In the genomic region with DNA sequence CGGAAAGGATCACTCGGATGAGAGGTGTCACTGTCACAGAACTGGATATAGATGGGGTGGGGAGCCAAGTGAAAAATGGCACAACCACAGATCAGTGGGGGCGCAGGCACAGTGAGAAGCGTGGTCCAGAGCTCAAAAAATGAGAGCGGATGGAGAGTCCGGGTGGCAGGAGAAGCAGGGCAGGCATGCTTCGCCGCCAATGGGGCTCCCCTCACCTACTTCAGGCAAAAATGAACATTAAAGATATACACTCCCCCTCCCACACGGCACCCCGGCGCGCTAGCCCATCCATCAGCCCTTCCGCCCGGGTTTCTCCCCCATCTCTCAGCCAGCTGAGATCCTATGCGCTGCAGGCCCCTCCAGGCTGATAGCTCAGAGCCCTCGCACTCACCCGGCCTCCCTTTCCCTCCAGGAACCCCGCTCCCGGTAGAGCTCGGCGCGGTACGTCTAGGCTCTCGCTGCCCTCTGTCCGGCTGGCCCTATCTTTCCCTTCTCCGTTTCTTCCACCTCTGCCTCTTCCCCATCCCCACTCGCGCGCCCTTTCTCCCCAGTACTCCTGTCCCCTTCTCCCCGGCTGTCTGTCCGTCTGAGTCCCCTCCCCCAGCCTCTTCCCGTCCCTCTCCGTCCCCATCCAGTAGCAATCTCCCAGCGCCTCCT, we compare ENCODE assay signal across 8 mouse cellular contexts. TPM values are rescaled to one million over a fixed set of nuclear protein-coding genes. Genes with fewer than 3 reads are reported as not detected.
DNase-seq lines count a peak whose midpoint lies in the region; ATAC-seq and TF ChIP-seq lines count a peak whose summit lies in the region.

No protein-coding gene starts in this region.

- DNase-seq in heart, adult 11 months, result peak; percentile 93
- DNase-seq in heart, postnatal 14 days, result no peak
- no peak for DNase-seq in thymus, adult 2 months
- no peak for DNase-seq in thymus, adult 18-20 months
- DNase-seq in forebrain, postnatal 0 days, result peak; percentile 51
- no peak for DNase-seq in liver, embryonic 13.5 days
- peak; percentile 40 for DNase-seq in stomach, postnatal 0 days (ENCODE audit: low spot score)

- peaks cover 19% of the 10 kb centered on the region for H3K4me1 ChIP-seq in thymus, adult 2 months (replicated peaks; ENCODE audit: control insufficient read depth, insufficient read depth, low read length)
- peaks cover 40% of the 10 kb centered on the region for H3K4me1 ChIP-seq in forebrain, postnatal 0 days (ENCODE audit: insufficient read depth)
- peaks cover 41% of the 10 kb centered on the region for H3K4me1 ChIP-seq in liver, embryonic 13.5 days (replicated peaks)
- peaks cover 7% of the 10 kb centered on the region for H3K4me1 ChIP-seq in stomach, postnatal 0 days (replicated peaks; ENCODE audit: control insufficient read depth, insufficient read depth)

- no peaks in the 10 kb centered on the region for H3K36me3 ChIP-seq in thymus, adult 2 months (ENCODE audit: control insufficient read depth, insufficient read depth, low read length)
- H3K36me3 ChIP-seq in forebrain, postnatal 0 days (ENCODE audit: insufficient read depth), result no peaks in the 10 kb centered on the region
- H3K36me3 ChIP-seq in liver, embryonic 13.5 days, result no peaks in the 10 kb centered on the region
- no peaks in the 10 kb centered on the region for H3K36me3 ChIP-seq in stomach, postnatal 0 days (ENCODE audit: control insufficient read depth, insufficient read depth, low read length)

- ATAC-seq in forebrain, postnatal 0 days, result peak; percentile 5
- ATAC-seq in liver, embryonic 13.5 days (ENCODE audit: low read depth), result no peak
- ATAC-seq in stomach, postnatal 0 days (ENCODE audit: low FRiP score, low TSS enrichment), result no peak
- ATAC-seq in inflammation-experienced regulatory T-cells, adult 6 months, result no peak

- H3K9ac ChIP-seq in forebrain, postnatal 0 days, result peak overlapping the region; percentile 88
- peak overlapping the region; percentile 80 for H3K9ac ChIP-seq in liver, embryonic 13.5 days
- H3K9ac ChIP-seq in stomach, postnatal 0 days (ENCODE audit: low read length), result peak overlapping the region; percentile 56

- no peak for TF ChIP-seq EP300 in stomach, postnatal 0 days (optimal IDR thresholded peaks at IDR 0.05)

- peak overlapping the region; percentile 64 for H3K4me3 ChIP-seq in thymus, adult 2 months (ENCODE audit: control insufficient read depth, insufficient read depth, low read length)
- H3K4me3 ChIP-seq in forebrain, postnatal 0 days (ENCODE audit: low read depth, low read length), result peak overlapping the region; percentile 73
- H3K4me3 ChIP-seq in liver, embryonic 13.5 days (replicated peaks), result peak overlapping the region; percentile 71
- peak overlapping the region; percentile 58 for H3K4me3 ChIP-seq in stomach, postnatal 0 days (ENCODE audit: low read depth, low read length)

- TF ChIP-seq POLR2A in thymus, adult 2 months (IDR thresholded peaks at IDR 0.05; ENCODE audit: control insufficient read depth, extremely low read depth, insufficient read depth, low read length, poor library complexity), result no peak

- H3K27me3 ChIP-seq in thymus, adult 2 months (ENCODE audit: control insufficient read depth, insufficient read depth, low read length), result no peaks in the 10 kb centered on the region
- no peaks in the 10 kb centered on the region for H3K27me3 ChIP-seq in forebrain, postnatal 0 days (ENCODE audit: insufficient read depth, low read length)
- H3K27me3 ChIP-seq in liver, embryonic 13.5 days, result 0 out of 2 replicates have a peak, but pooled peaks cover 4% of the 10 kb centered on the region
- no peaks in the 10 kb centered on the region for H3K27me3 ChIP-seq in stomach, postnatal 0 days (ENCODE audit: control insufficient read depth, insufficient read depth, low read length)

- H3K4me2 ChIP-seq in forebrain, postnatal 0 days (ENCODE audit: low read depth), result peak overlapping the region; percentile 92
- peak overlapping the region; percentile 96 for H3K4me2 ChIP-seq in liver, embryonic 13.5 days
- H3K4me2 ChIP-seq in stomach, postnatal 0 days (replicated peaks; ENCODE audit: low read depth), result peak overlapping the region; percentile 80

- 19% methylated on average over 34 of the region's 34 CpGs for WGBS in thymus, adult 2 months
- WGBS in forebrain, postnatal 0 days, result 2% methylated on average over 34 of the region's 34 CpGs
- WGBS in liver, embryonic 13.5 days (ENCODE audit: insufficient replicate concordance), result 9% methylated on average over 34 of the region's 34 CpGs
- WGBS in stomach, postnatal 0 days, result 7% methylated on average over 32 of the region's 34 CpGs

- no peak overlapping the region for H3K27ac ChIP-seq in thymus, adult 2 months (ENCODE audit: control insufficient read depth, insufficient read depth, low read length)
- H3K27ac ChIP-seq in forebrain, postnatal 0 days (ENCODE audit: low read depth, low read length), result peak overlapping the region; percentile 95
- H3K27ac ChIP-seq in liver, embryonic 13.5 days, result peak overlapping the region; percentile 71
- H3K27ac ChIP-seq in stomach, postnatal 0 days (replicated peaks), result no peak overlapping the region; the same call in none of the 2 replicates

- peak; percentile 35; the same call in 1 of the 2 replicates for TF ChIP-seq CTCF in thymus, adult 2 months (IDR thresholded peaks at IDR 0.05; ENCODE audit: borderline replicate concordance, control insufficient read depth, extremely low read depth, insufficient read depth, low read length, poor library complexity)
- TF ChIP-seq CTCF in forebrain, postnatal 0 days (IDR thresholded peaks at IDR 0.05; ENCODE audit: low read depth), result no peak
- no peak for TF ChIP-seq CTCF in stomach, postnatal 0 days (IDR thresholded peaks at IDR 0.05; ENCODE audit: low read depth)

- intact Hi-C loops in heart, postnatal 14 days (cut with DNase I), result loop anchor here (5.0 to 10.0 kb wide), 2 partner anchors 227 to 839 kb away; partner anchors contain the start of genes Abhd4 and Dad1

- H3K9me3 ChIP-seq in forebrain, postnatal 0 days (ENCODE audit: low read length), result no peaks in the 10 kb centered on the region
- no peaks in the 10 kb centered on the region for H3K9me3 ChIP-seq in liver, embryonic 13.5 days (replicated peaks)
- no peaks in the 10 kb centered on the region for H3K9me3 ChIP-seq in stomach, postnatal 0 days (ENCODE audit: control insufficient read depth, low read length)

RNA-seq across cellular contexts. Expression of gene Zfhx2, which starts 0.8 kb away (rescaled TPM):
- 1 to 10 TPM; 2.5 to 3.3 TPM for total RNA-seq in heart, postnatal 14 days (2021)
- polyA plus RNA-seq in thymus, adult 2 months (2012; rRNA removed), result 6.3 and 6.6 TPM in 2 replicates
- 8.9 and 11.1 TPM in 2 replicates for total RNA-seq in forebrain, postnatal 0 days (2014; rRNA removed)
- polyA plus RNA-seq in forebrain, postnatal 0 days (2015; fragmentation: Nextera tagmentation; extraction: Ambion mirVana), result 2.7 and 7.5 TPM in 2 replicates
- polyA plus RNA-seq in liver, embryonic 13.5 days (2015; fragmentation: Nextera tagmentation; extraction: Ambion mirVana), result 1.1 and 1.2 TPM in 2 replicates
- 1.0 and 1.3 TPM in 2 replicates for polyA plus RNA-seq in stomach, postnatal 0 days (2015; fragmentation: Nextera tagmentation; extraction: Ambion mirVana)
- polyA plus RNA-seq in inflammation-experienced regulatory T-cells, adult 6 months (2017; shearing (Covaris generic)), result 1 to 10 TPM; 4.1 to 4.9 (median 4.2) TPM

RNA-seq across cellular contexts. Expression of gene Thtpa, which starts 3.2 kb away (rescaled TPM):
- 10 to 100 TPM in 1 of 2 experiments, 1 to 10 TPM in 1; 9.6 to 11.4 TPM for total RNA-seq in heart, postnatal 14 days (2021)
- polyA plus RNA-seq in thymus, adult 2 months (2012; rRNA removed), result 6.0 and 6.1 TPM in 2 replicates
- total RNA-seq in forebrain, postnatal 0 days (2014; rRNA removed), result 49.0 and 55.2 TPM in 2 replicates
- 47.2 and 48.0 TPM in 2 replicates for polyA plus RNA-seq in forebrain, postnatal 0 days (2015; fragmentation: Nextera tagmentation; extraction: Ambion mirVana)
- polyA plus RNA-seq in liver, embryonic 13.5 days (2015; fragmentation: Nextera tagmentation; extraction: Ambion mirVana), result 5.5 TPM in 2 replicates
- polyA plus RNA-seq in stomach, postnatal 0 days (2015; fragmentation: Nextera tagmentation; extraction: Ambion mirVana), result 11.5 and 11.8 TPM in 2 replicates
- 10 to 100 TPM in 1 of 3 experiments, 1 to 10 TPM in 2; 7.8 to 12.1 (median 9.3) TPM for polyA plus RNA-seq in inflammation-experienced regulatory T-cells, adult 6 months (2017; shearing (Covaris generic))

RNA-seq across cellular contexts. Expression of gene Ap1g2, which starts 15.1 kb away (rescaled TPM):
- total RNA-seq in heart, postnatal 14 days (2021), result 1 to 10 TPM; 4.6 to 5.4 TPM
- polyA plus RNA-seq in thymus, adult 2 months (2012; rRNA removed), result 91.5 and 94.5 TPM in 2 replicates
- 11.3 and 12.8 TPM in 2 replicates for total RNA-seq in forebrain, postnatal 0 days (2014; rRNA removed)
- polyA plus RNA-seq in forebrain, postnatal 0 days (2015; fragmentation: Nextera tagmentation; extraction: Ambion mirVana), result 4.2 and 5.5 TPM in 2 replicates
- polyA plus RNA-seq in liver, embryonic 13.5 days (2015; fragmentation: Nextera tagmentation; extraction: Ambion mirVana), result 26.1 and 27.6 TPM in 2 replicates
- 26.4 and 31.0 TPM in 2 replicates for polyA plus RNA-seq in stomach, postnatal 0 days (2015; fragmentation: Nextera tagmentation; extraction: Ambion mirVana)
- polyA plus RNA-seq in inflammation-experienced regulatory T-cells, adult 6 months (2017; shearing (Covaris generic)), result 100 to 1,000 TPM; 103 to 111 (median 110) TPM

RNA-seq across cellular contexts. Expression of gene Jph4, which starts 25.4 kb away (rescaled TPM):
- under 1 TPM; 0.10 to 0.36 TPM for total RNA-seq in heart, postnatal 14 days (2021)
- 0.37 and 0.51 TPM in 2 replicates for polyA plus RNA-seq in thymus, adult 2 months (2012; rRNA removed)
- 156 and 160 TPM in 2 replicates for total RNA-seq in forebrain, postnatal 0 days (2014; rRNA removed)
- polyA plus RNA-seq in forebrain, postnatal 0 days (2015; fragmentation: Nextera tagmentation; extraction: Ambion mirVana), result 47.4 and 55.3 TPM in 2 replicates
- polyA plus RNA-seq in liver, embryonic 13.5 days (2015; fragmentation: Nextera tagmentation; extraction: Ambion mirVana), result 0.06 and 0.07 TPM in 2 replicates
- polyA plus RNA-seq in stomach, postnatal 0 days (2015; fragmentation: Nextera tagmentation; extraction: Ambion mirVana), result 0.82 and 1.0 TPM in 2 replicates
- not detected for polyA plus RNA-seq in inflammation-experienced regulatory T-cells, adult 6 months (2017; shearing (Covaris generic))

Comparison
In these comparisons a context has a peak if more than half of its experiments do, and no peak if none do; other contexts are left out.
1. DNase-seq: peak in heart, adult 11 months (single experiment), forebrain, postnatal 0 days (single experiment) and stomach, postnatal 0 days (single experiment); none in heart, postnatal 14 days (0 of 2), thymus, adult 2 months (single experiment), thymus, adult 18-20 months (0 of 2) and liver, embryonic 13.5 days (single experiment).
2. H3K27ac ChIP-seq: peak in forebrain, postnatal 0 days (single experiment) and liver, embryonic 13.5 days (single experiment); none in thymus, adult 2 months (single experiment) and stomach, postnatal 0 days (single experiment).
3. Peak in every context shown above with its lines, with median percentiles within 50 percentile points of each other: H3K4me3 ChIP-seq, H3K4me2 ChIP-seq and H3K9ac ChIP-seq.